Mouse (Mus musculus): ENCODE results near the gene Ryr1. TPM values are rescaled to one million over a fixed set of nuclear protein-coding genes. Genes with fewer than 3 reads are reported as not detected.

The Ryr1 gene
- polyA plus RNA-seq, 1 experiment: 9.5 TPM

GRCm38 (mm10) chr7:29085981-29086380 is 39.0 kb downstream of the Ryr1 start:
- TF ChIP-seq CTCF (IDR thresholded peaks at IDR 0.05; ENCODE audit: borderline replicate concordance, insufficient read depth, low read depth, low read length) (no peak), POLR2A (IDR thresholded peaks at IDR 0.05; ENCODE audit: borderline replicate concordance, insufficient read depth, low read length) (no peak)
- WGBS: 86% methylated on average over 30 of the region's 30 CpGs

GRCm38 (mm10) chr7:29084411-29084810 is 40.6 kb downstream of the Ryr1 start:
- H3K27ac ChIP-seq (ENCODE audit: insufficient read depth, low read length): no peak overlapping the region
- no peak overlapping the region for H3K4me3 ChIP-seq (replicated peaks; ENCODE audit: insufficient read depth, low read depth, low read length)
- no peak for DNase-seq
- 86% methylated on average over 3 of the region's 3 CpGs for WGBS
- no peaks in the 10 kb centered on the region for H3K4me1 ChIP-seq (ENCODE audit: control insufficient read depth, insufficient read depth, low read length)
- TF ChIP-seq POLR2A (IDR thresholded peaks at IDR 0.05; ENCODE audit: borderline replicate concordance, insufficient read depth, low read length) (no peak), CTCF (IDR thresholded peaks at IDR 0.05; ENCODE audit: borderline replicate concordance, insufficient read depth, low read depth, low read length) (no peak)
- no peaks in the 10 kb centered on the region for H3K27me3 ChIP-seq (ENCODE audit: control insufficient read depth, insufficient read depth, low read length)

More at GRCm38 (mm10) chr7:29085981-29086380, 39.0 kb downstream of the Ryr1 start:
- Histone ChIP-seq H3K27me3 (ENCODE audit: control insufficient read depth, insufficient read depth, low read length) (no peaks in the 10 kb centered on the region), H3K4me3 (replicated peaks; ENCODE audit: insufficient read depth, low read depth, low read length) (no peak overlapping the region), H3K27ac (ENCODE audit: insufficient read depth, low read length) (no peak overlapping the region), H3K4me1 (ENCODE audit: control insufficient read depth, insufficient read depth, low read length) (no peaks in the 10 kb centered on the region)
- DNase-seq: no peak

DNA sequence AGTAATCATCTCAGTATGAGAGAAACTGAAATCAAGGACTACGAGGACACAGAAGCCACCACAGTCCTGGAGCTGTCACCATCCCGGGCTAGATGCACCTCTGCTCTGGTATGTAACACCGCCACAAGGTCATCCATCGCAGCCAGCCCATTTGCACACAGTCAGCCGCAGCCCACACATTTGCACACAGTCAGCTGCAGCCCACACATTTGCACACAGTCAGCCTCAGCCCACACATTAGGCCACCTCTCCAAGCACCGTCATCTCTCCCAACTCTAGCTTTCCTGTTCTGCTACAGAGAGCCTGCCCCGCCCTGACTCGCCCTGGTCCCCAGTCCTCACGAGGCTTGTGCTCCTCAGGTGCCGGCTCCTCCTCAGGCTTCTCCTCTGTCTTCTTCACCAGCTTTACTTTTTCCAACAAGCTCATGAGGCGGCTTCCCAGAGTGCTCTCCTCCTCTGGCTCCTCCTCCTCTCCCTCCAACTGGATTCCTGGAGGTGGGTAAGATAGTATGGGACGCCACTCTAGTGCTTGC is 45.5 kb downstream of the Ryr1 start:
- H3K4me3 ChIP-seq (replicated peaks; ENCODE audit: insufficient read depth, low read depth, low read length): no peak overlapping the region
- 83% methylated on average over 12 of the region's 12 CpGs for WGBS
- no peak for TF ChIP-seq POLR2A (IDR thresholded peaks at IDR 0.05; ENCODE audit: borderline replicate concordance, insufficient read depth, low read length)
- TF ChIP-seq CTCF (IDR thresholded peaks at IDR 0.05; ENCODE audit: borderline replicate concordance, insufficient read depth, low read depth, low read length): no peak
- DNase-seq: no peak
- H3K4me1 ChIP-seq (ENCODE audit: control insufficient read depth, insufficient read depth, low read length): no peaks in the 10 kb centered on the region
- H3K27me3 ChIP-seq (ENCODE audit: control insufficient read depth, insufficient read depth, low read length): no peaks in the 10 kb centered on the region
- H3K27ac ChIP-seq (ENCODE audit: insufficient read depth, low read length): no peak overlapping the region

GRCm38 (mm10) chr7:29076977-29077376 is 48.0 kb downstream of the Ryr1 start:
- H3K27ac ChIP-seq (ENCODE audit: insufficient read depth, low read length): no peak overlapping the region
- WGBS: 53% methylated on average over 9 of the region's 9 CpGs

GRCm38 (mm10) chr7:29075208-29075607 is 49.8 kb downstream of the Ryr1 start:
- WGBS: 84% methylated on average over 6 of the region's 6 CpGs
- H3K4me1 ChIP-seq (ENCODE audit: control insufficient read depth, insufficient read depth, low read length): no peaks in the 10 kb centered on the region
- H3K27me3 ChIP-seq (ENCODE audit: control insufficient read depth, insufficient read depth, low read length): no peaks in the 10 kb centered on the region
- H3K27ac ChIP-seq (ENCODE audit: insufficient read depth, low read length): no peak overlapping the region
- no peak for TF ChIP-seq POLR2A (IDR thresholded peaks at IDR 0.05; ENCODE audit: borderline replicate concordance, insufficient read depth, low read length)
- no peak for TF ChIP-seq CTCF (IDR thresholded peaks at IDR 0.05; ENCODE audit: borderline replicate concordance, insufficient read depth, low read depth, low read length)
- no peak for DNase-seq
- H3K4me3 ChIP-seq (replicated peaks; ENCODE audit: insufficient read depth, low read depth, low read length): no peak overlapping the region

More at GRCm38 (mm10) chr7:29076977-29077376, 48.0 kb downstream of the Ryr1 start:
- Histone ChIP-seq H3K4me1 (ENCODE audit: control insufficient read depth, insufficient read depth, low read length) (no peaks in the 10 kb centered on the region), H3K27me3 (ENCODE audit: control insufficient read depth, insufficient read depth, low read length) (no peaks in the 10 kb centered on the region), H3K4me3 (replicated peaks; ENCODE audit: insufficient read depth, low read depth, low read length) (no peak overlapping the region)
- TF ChIP-seq POLR2A (IDR thresholded peaks at IDR 0.05; ENCODE audit: borderline replicate concordance, insufficient read depth, low read length) (no peak), CTCF (IDR thresholded peaks at IDR 0.05; ENCODE audit: borderline replicate concordance, insufficient read depth, low read depth, low read length) (no peak)
- no peak for DNase-seq

DNA sequence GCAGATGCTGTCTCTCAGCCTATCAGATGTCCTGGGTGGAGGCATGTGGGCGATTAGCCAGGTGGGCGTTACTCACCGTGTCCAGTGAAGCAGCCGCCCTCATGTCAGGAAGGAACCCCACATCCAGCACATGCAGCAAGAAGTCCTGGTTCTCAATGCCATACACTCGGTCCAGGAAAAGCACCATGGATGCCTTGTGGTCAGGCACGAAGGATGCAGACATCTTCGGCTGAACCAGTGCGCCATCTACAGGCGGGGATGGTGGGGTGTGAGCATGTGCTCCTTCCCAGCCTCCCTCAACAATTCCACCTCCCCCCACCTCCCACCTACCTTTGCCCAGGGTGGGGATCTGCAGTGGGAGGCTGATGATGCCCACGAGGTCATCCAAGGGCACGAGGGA is 52.3 kb downstream of the Ryr1 start:
- peak in 1 of 2 experiments; percentile 16 for DNase-seq
- TF ChIP-seq CTCF (IDR thresholded peaks at IDR 0.05; ENCODE audit: borderline replicate concordance, insufficient read depth, low read depth, low read length) (peak; percentile 30; the same call in 1 of the 2 replicates), POLR2A (IDR thresholded peaks at IDR 0.05; ENCODE audit: borderline replicate concordance, insufficient read depth, low read length) (no peak)
- no peak overlapping the region for H3K27ac ChIP-seq (ENCODE audit: insufficient read depth, low read length)
- 23% methylated on average over 11 of the region's 11 CpGs for WGBS
- H3K4me3 ChIP-seq (replicated peaks; ENCODE audit: insufficient read depth, low read depth, low read length): no peak overlapping the region
- H3K27me3 ChIP-seq (ENCODE audit: control insufficient read depth, insufficient read depth, low read length): no peaks in the 10 kb centered on the region
- H3K4me1 ChIP-seq (ENCODE audit: control insufficient read depth, insufficient read depth, low read length): no peaks in the 10 kb centered on the region

DNA sequence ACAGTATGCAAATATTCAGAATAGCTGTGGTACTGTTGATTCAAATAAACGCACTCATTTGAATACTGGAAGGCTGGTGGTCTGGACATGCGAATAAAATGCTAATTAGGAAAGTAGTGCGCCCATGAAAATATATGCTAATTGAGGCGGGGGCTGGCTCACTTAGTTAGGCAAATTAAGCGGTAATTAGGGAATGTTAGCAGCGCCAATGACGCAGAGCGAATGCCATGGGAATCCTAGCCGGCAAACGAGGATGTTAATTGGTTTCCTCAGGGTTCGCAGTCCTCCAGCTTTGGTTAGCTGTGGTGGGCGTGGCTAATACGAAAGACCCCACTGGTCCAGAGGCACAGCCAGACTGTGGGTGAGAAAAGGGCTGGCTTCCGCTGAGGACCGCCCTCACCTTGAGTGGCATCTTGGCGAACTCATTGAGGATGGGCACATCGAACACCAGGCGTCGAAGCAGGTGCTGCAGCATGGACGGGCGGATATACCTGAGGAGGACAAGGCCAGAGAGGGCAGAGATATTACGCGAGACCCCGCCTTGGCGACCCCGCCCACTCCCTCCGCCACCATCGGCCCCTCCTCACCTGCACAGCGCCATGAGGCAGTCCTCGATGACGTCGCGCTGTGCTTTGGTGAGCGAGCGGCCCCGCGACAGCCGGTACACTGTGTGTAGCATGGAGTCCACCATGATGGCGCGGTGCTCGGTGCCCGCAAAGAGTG is 53.6 kb downstream of the Ryr1 start:
- Histone ChIP-seq H3K27ac (ENCODE audit: insufficient read depth, low read length) (no peak overlapping the region), H3K4me3 (replicated peaks; ENCODE audit: insufficient read depth, low read depth, low read length) (no peak overlapping the region), H3K27me3 (ENCODE audit: control insufficient read depth, insufficient read depth, low read length) (no peaks in the 10 kb centered on the region), H3K4me1 (ENCODE audit: control insufficient read depth, insufficient read depth, low read length) (no peaks in the 10 kb centered on the region)
- 4% methylated on average over 42 of the region's 42 CpGs for WGBS
- TF ChIP-seq CTCF (IDR thresholded peaks at IDR 0.05; ENCODE audit: borderline replicate concordance, insufficient read depth, low read depth, low read length): no peak
- no peak for DNase-seq
